9 mouse cellular contexts compared by ENCODE assay signal in genomic region chr13:71403654-71404560, GRCm38 (mm10).
DNase-seq lines count a peak whose midpoint lies in the region; ATAC-seq and TF ChIP-seq lines count a peak whose summit lies in the region.
"Had no signal": no experiment of that assay in that cellular context is flagged by ENCODE, and none has a peak within 500 bp of the region (broad histone marks: within the 10 kb centered on the region; RNA-seq: fewer than 3 reads in every experiment).

No protein-coding gene starts in this region.

- H3K4me1 ChIP-seq in forebrain, postnatal 0 days (ENCODE audit: insufficient read depth): no peaks in the 10 kb centered on the region
- no peaks in the 10 kb centered on the region for H3K4me1 ChIP-seq in midbrain, postnatal 0 days (ENCODE audit: insufficient read depth, low read length)
- no peaks in the 10 kb centered on the region for H3K4me1 ChIP-seq in intestine, postnatal 0 days (replicated peaks; ENCODE audit: control insufficient read depth, insufficient read depth, low read length)

- TF ChIP-seq CTCF in forebrain, postnatal 0 days (IDR thresholded peaks at IDR 0.05; ENCODE audit: low read depth): no peak
- no peak for TF ChIP-seq CTCF in midbrain, postnatal 0 days (IDR thresholded peaks at IDR 0.05)
- TF ChIP-seq CTCF in intestine, postnatal 0 days (IDR thresholded peaks at IDR 0.05; ENCODE audit: low read depth): no peak

- no peak overlapping the region for H3K4me3 ChIP-seq in forebrain, postnatal 0 days (ENCODE audit: low read depth, low read length)
- H3K4me3 ChIP-seq in midbrain, postnatal 0 days (ENCODE audit: low read depth, low read length): no peak overlapping the region
- H3K4me3 ChIP-seq in intestine, postnatal 0 days (ENCODE audit: low read depth, low read length): no peak overlapping the region

- peak; percentile 6 for DNase-seq in embryo, embryonic 10 days (ENCODE audit: low spot score)
- DNase-seq in embryo, embryonic 9.5 days (ENCODE audit: extremely low spot score): no peak
- peak; percentile 18 for DNase-seq in forebrain, postnatal 0 days
- DNase-seq in layer of hippocampus, adult 9-11 months: peak; percentile 14
- peak; percentile 48 for DNase-seq in midbrain, postnatal 0 days (ENCODE audit: low spot score)
- no peak for DNase-seq in cerebellum, postnatal 4 days (ENCODE audit: low spot score in 2 of 2)
- no peak for DNase-seq in adrenal gland, adult 18-20 months (ENCODE audit: low spot score in 2 of 2)

- H3K27ac ChIP-seq in forebrain, postnatal 0 days (ENCODE audit: low read depth, low read length): 0 out of 2 replicates have a peak overlapping the region, but pooled peaks have one; percentile 4
- no peak overlapping the region for H3K27ac ChIP-seq in midbrain, postnatal 0 days (ENCODE audit: low read depth, low read length)
- no peak overlapping the region for H3K27ac ChIP-seq in intestine, postnatal 0 days (ENCODE audit: low read depth, low read length)
- H3K27ac ChIP-seq: macrophage had no signal

- no peak overlapping the region for H3K9ac ChIP-seq in forebrain, postnatal 0 days
- no peak overlapping the region for H3K9ac ChIP-seq in midbrain, postnatal 0 days (replicated peaks; ENCODE audit: low read length, poor library complexity, severe bottlenecking)
- H3K9ac ChIP-seq in intestine, postnatal 0 days (ENCODE audit: low read depth, low read length): no peak overlapping the region

- no peaks in the 10 kb centered on the region for H3K27me3 ChIP-seq in forebrain, postnatal 0 days (ENCODE audit: insufficient read depth, low read length)
- H3K27me3 ChIP-seq in midbrain, postnatal 0 days (ENCODE audit: insufficient read depth, low read length): no peaks in the 10 kb centered on the region
- H3K27me3 ChIP-seq in intestine, postnatal 0 days (replicated peaks; ENCODE audit: control insufficient read depth, insufficient read depth, low read length): no peaks in the 10 kb centered on the region

- ATAC-seq in forebrain, postnatal 0 days: peak; percentile 73
- no peak for ATAC-seq in midbrain, postnatal 0 days (ENCODE audit: low FRiP score)
- no peak for ATAC-seq in intestine, postnatal 0 days

- H3K9me3 ChIP-seq in forebrain, postnatal 0 days (ENCODE audit: low read length): no peaks in the 10 kb centered on the region
- no peaks in the 10 kb centered on the region for H3K9me3 ChIP-seq in midbrain, postnatal 0 days (ENCODE audit: low read length)
- H3K9me3 ChIP-seq in intestine, postnatal 0 days (ENCODE audit: control insufficient read depth): no peaks in the 10 kb centered on the region

- WGBS in forebrain, postnatal 0 days: 51% methylated on average over 21 of the region's 21 CpGs
- WGBS in midbrain, postnatal 0 days: 36% methylated on average over 21 of the region's 21 CpGs
- 67% methylated on average over 21 of the region's 21 CpGs for WGBS in intestine, postnatal 0 days

- H3K4me2 ChIP-seq in forebrain, postnatal 0 days (ENCODE audit: low read depth): no peak overlapping the region
- H3K4me2 ChIP-seq in midbrain, postnatal 0 days (ENCODE audit: low read depth, low read length, poor library complexity, severe bottlenecking): no peak overlapping the region
- no peak overlapping the region for H3K4me2 ChIP-seq in intestine, postnatal 0 days (replicated peaks; ENCODE audit: low read depth)

- H3K36me3 ChIP-seq in forebrain, postnatal 0 days (ENCODE audit: insufficient read depth): no peaks in the 10 kb centered on the region
- H3K36me3 ChIP-seq in midbrain, postnatal 0 days (ENCODE audit: insufficient read depth, low read length): no peaks in the 10 kb centered on the region
- H3K36me3 ChIP-seq in intestine, postnatal 0 days (ENCODE audit: control insufficient read depth, insufficient read depth): no peaks in the 10 kb centered on the region

Comparison
In these comparisons a context has a peak if more than half of its experiments do, and no peak if none do; other contexts are left out.
1. DNase-seq: peak in embryo, embryonic 10 days (single experiment), forebrain, postnatal 0 days (single experiment), layer of hippocampus, adult 9-11 months (single experiment) and midbrain, postnatal 0 days (single experiment); none in embryo, embryonic 9.5 days (single experiment), cerebellum, postnatal 4 days (0 of 2) and adrenal gland, adult 18-20 months (0 of 2).